Mouse (Mus musculus): Measurements from ENCODE around the gene Tmem14a. TPM values are rescaled to one million over a fixed set of nuclear protein-coding genes. Genes with fewer than 3 reads are reported as not detected.
A peak's percentile ranks its signal among the peaks of the same experiment; 100 is the strongest.
"Not testable (repeated sequence)": the region's sequence is repeated elsewhere in the genome, so short reads cannot be mapped to it uniquely, and the experiment has no call there.

Tmem14a gene
- 10.9 and 12.1 TPM in 2 replicates for polyA plus RNA-seq (2014; fragmentation: Nextera tagmentation; extraction: Ambion mirVana)

DNA sequence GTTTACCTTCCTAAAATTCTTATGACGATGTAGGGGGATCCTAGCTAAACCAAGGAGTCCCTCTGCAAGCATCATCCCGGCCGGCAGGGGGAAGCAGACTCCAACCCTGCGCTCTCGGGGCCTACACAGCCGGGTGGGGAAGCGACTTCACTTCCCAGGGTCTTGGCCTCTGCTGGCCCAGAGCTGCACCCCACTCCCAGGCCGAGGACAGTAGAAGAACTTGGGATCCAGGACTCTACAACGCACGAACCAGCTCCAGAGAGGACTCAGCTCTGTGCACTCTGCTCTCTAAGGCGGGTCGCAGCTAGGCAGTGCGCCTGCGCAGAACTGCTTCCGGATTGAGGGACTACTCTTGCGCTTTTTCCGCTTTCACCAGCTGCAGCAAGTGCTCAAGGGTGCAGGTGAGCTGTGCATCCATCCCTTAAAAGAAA lies at the start of gene Tmem14a:
Gene Tmem14a, plus strand, starts transcription at position 87 of the 431 bp plus-strand sequence.
- H3K27me3 ChIP-seq (ENCODE audit: control insufficient read depth, insufficient read depth, low read length): no peaks in the 10 kb centered on the region
- no peaks in the 10 kb centered on the region for H3K4me1 ChIP-seq (replicated peaks; ENCODE audit: control insufficient read depth, insufficient read depth, low read length)
- H3K9me3 ChIP-seq (ENCODE audit: control insufficient read depth, low read length): no peaks in the 10 kb centered on the region
- 0 out of 2 replicates have a peak within 1 kb of the TSS, but pooled peaks have one; percentile 31 for H3K27ac ChIP-seq (ENCODE audit: low read depth, low read length)
- ATAC-seq (replicated peaks; ENCODE audit: low FRiP score) (peak; percentile 94), DNase-seq (ENCODE audit: low spot score) (peak; percentile 89)
- peak within 1 kb of the TSS; percentile 56 for H3K4me3 ChIP-seq (ENCODE audit: low read depth, low read length)
- H3K9ac ChIP-seq (ENCODE audit: low read length): peak within 1 kb of the TSS; percentile 84
- peak within 1 kb of the TSS; percentile 73 for H3K4me2 ChIP-seq (ENCODE audit: low read depth, low read length, severe bottlenecking)
- under 1% methylated on average over 17 of the region's 17 CpGs for WGBS
- H3K36me3 ChIP-seq (ENCODE audit: control insufficient read depth, insufficient read depth, low read length): no peaks in the 10 kb centered on the region

DNA sequence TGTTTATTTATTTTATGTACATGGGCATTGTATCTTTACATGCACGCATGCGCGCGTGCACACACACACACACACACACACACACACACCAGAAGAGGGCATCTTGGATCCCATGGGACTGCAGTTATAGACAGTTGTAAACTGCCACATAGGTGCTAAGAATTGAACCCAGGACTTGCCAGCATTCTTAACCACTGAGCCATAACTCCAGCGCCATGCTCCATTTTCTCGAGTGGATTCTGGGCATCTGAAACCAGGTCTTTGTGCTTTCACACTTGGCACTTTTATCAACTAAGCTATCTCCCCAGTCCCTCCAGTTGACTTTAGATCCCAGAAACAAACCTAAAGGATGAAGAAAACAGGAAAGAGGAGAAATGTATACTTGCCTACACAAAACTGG lies 33.2 kb upstream of the Tmem14a start:
- Histone ChIP-seq H3K4me3 (ENCODE audit: low read depth, low read length) (no peak overlapping the region), H3K9me3 (ENCODE audit: control insufficient read depth, low read length) (no peaks in the 10 kb centered on the region), H3K4me1 (replicated peaks; ENCODE audit: control insufficient read depth, insufficient read depth, low read length) (no peaks in the 10 kb centered on the region), H3K36me3 (ENCODE audit: control insufficient read depth, insufficient read depth, low read length) (no peaks in the 10 kb centered on the region), H3K27ac (ENCODE audit: low read depth, low read length) (no peak overlapping the region), H3K27me3 (ENCODE audit: control insufficient read depth, insufficient read depth, low read length) (no peaks in the 10 kb centered on the region), H3K4me2 (ENCODE audit: low read depth, low read length, severe bottlenecking) (no peak overlapping the region), H3K9ac (ENCODE audit: low read length) (no peak overlapping the region)
- DNase-seq (ENCODE audit: low spot score) (no peak), ATAC-seq (replicated peaks; ENCODE audit: low FRiP score) (no peak)
- 96% methylated on average over 6 of the region's 6 CpGs for WGBS

DNA sequence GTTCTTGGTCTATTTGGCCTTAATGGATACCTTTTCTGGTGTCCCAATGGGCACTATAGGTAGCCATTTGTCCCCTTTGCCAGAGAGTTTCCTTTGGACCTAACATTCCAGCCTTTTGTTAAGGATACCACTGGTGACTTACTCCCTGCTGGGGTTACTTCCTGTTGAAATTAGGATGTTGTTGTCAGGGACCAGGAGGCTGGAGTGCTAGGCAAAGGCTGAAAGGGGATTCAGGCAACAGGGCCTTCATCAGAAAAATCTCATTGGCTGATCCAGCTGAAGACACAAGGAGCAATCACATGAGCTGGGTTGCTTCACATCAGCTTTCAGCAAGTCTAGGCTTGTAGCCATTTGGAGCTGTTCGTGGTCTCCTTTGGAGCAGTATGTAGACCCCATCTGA lies 12.1 kb upstream of the Tmem14a start:
- 77% methylated on average over 1 of the region's 1 CpGs for WGBS
- Histone ChIP-seq H3K27ac (ENCODE audit: low read depth, low read length) (no peak overlapping the region), H3K9me3 (ENCODE audit: control insufficient read depth, low read length) (no peaks in the 10 kb centered on the region), H3K4me2 (ENCODE audit: low read depth, low read length, severe bottlenecking) (no peak overlapping the region), H3K4me3 (ENCODE audit: low read depth, low read length) (no peak overlapping the region), H3K9ac (ENCODE audit: low read length) (no peak overlapping the region), H3K4me1 (replicated peaks; ENCODE audit: control insufficient read depth, insufficient read depth, low read length) (no peaks in the 10 kb centered on the region), H3K36me3 (ENCODE audit: control insufficient read depth, insufficient read depth, low read length) (no peaks in the 10 kb centered on the region), H3K27me3 (ENCODE audit: control insufficient read depth, insufficient read depth, low read length) (no peaks in the 10 kb centered on the region)
- ATAC-seq (replicated peaks; ENCODE audit: low FRiP score) (no peak), DNase-seq (ENCODE audit: low spot score) (no peak)

DNA sequence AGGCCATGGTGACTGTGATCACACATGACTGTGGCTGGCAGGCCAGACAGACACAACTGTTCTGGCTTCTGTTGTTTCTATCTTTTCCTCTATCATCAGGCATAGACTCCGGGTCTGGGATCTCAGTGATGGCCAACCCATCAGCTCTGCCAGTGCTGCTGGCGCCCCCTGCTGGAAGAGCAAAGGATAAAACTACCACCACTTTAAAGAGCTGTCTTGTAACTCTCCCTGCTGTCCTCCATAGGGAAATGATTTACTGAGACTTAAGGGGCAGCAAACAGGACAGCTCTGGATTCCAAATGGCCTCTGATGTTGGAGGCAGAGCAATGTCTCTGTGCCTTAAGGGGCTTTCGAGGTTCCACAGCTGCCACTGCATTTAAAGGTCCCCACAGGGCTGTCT lies 4.8 kb upstream of the Tmem14a start:
- WGBS: 41% methylated on average over 2 of the region's 3 CpGs

DNA sequence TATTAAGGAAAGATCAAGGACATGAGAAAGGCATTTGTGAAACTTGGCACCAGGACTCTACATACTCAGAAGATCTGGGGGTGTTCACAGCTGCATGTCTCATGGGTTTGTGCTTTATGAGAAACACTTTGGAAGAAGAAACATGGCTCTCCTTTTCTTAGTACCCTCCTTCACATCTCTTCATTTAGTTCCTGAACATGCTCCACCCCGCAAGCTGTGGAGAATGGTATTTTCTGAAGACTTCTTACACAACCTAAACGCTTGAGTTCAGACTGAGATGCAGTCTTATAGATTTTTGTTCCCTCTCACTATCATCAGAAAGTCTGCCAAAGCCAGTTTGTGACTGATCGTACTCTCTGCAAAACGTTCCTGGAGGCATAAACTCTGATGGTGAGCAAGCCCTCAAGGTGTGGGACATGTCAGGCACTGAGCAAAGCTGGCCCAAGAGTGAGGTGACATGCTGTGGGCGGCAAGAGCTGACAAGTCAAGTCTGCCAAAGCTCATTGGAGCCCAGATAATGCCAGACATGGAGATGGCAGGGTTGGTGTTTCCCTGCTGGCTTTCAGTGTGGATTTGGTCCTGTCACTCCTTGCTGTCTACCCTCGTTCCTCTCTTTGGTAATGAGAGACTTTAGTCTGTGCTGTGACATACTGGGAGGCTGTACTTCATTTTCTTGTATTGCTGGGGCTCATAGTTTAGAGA lies 4.2 kb upstream of the Tmem14a start:
- not testable (repeated sequence) for H3K4me1 ChIP-seq (replicated peaks; ENCODE audit: control insufficient read depth, insufficient read depth, low read length); H3K4me3 ChIP-seq (ENCODE audit: low read depth, low read length); DNase-seq (ENCODE audit: low spot score); H3K9me3 ChIP-seq (ENCODE audit: control insufficient read depth, low read length); H3K36me3 ChIP-seq (ENCODE audit: control insufficient read depth, insufficient read depth, low read length); H3K9ac ChIP-seq (ENCODE audit: low read length); H3K27ac ChIP-seq (ENCODE audit: low read depth, low read length); H3K4me2 ChIP-seq (ENCODE audit: low read depth, low read length, severe bottlenecking); H3K27me3 ChIP-seq (ENCODE audit: control insufficient read depth, insufficient read depth, low read length); ATAC-seq (replicated peaks; ENCODE audit: low FRiP score)
- 74% methylated on average over 6 of the region's 6 CpGs for WGBS

More for the DNA sequence above, 4.8 kb upstream of the Tmem14a start:
- peak; percentile 14; the same call in 1 of the 2 replicates for ATAC-seq (replicated peaks; ENCODE audit: low FRiP score)
- not testable (repeated sequence) for H3K4me3 ChIP-seq (ENCODE audit: low read depth, low read length); H3K4me2 ChIP-seq (ENCODE audit: low read depth, low read length, severe bottlenecking); H3K36me3 ChIP-seq (ENCODE audit: control insufficient read depth, insufficient read depth, low read length); H3K9ac ChIP-seq (ENCODE audit: low read length); H3K27ac ChIP-seq (ENCODE audit: low read depth, low read length); H3K4me1 ChIP-seq (replicated peaks; ENCODE audit: control insufficient read depth, insufficient read depth, low read length); H3K9me3 ChIP-seq (ENCODE audit: control insufficient read depth, low read length); DNase-seq (ENCODE audit: low spot score); H3K27me3 ChIP-seq (ENCODE audit: control insufficient read depth, insufficient read depth, low read length)

DNA sequence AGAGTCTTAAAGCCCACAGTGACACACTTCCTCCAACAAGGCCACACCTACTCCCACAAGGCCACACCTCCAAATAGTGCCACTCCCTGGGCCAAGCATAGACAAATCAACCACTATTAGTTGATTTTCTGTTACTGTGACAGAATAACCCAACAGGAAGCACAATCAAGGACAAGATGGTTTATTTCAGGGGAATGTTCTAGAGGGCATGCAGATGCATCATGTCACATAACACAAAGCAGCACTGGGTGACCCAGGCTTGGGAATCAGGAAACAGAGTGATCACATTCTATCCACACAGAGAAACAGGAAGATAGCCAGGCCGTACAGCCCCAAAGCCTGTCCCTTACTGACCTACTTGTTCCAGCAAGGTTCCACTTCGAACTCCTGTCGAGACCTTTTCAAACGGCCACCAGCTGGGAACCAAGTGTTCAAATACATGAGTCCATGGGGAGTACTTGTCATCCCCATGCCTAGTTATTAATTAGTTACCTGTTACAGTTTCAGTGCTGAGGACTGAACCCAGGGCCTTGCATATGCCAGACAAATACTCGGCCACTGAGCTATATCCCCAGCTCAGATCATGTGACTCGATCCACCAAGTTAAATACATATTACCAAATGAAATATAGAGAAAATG lies 9.5 kb downstream of the Tmem14a start:
- Histone ChIP-seq H3K4me2 (ENCODE audit: low read depth, low read length, severe bottlenecking) (no peak overlapping the region), H3K9ac (ENCODE audit: low read length) (no peak overlapping the region), H3K27me3 (ENCODE audit: control insufficient read depth, insufficient read depth, low read length) (no peaks in the 10 kb centered on the region), H3K36me3 (ENCODE audit: control insufficient read depth, insufficient read depth, low read length) (no peaks in the 10 kb centered on the region), H3K9me3 (ENCODE audit: control insufficient read depth, low read length) (no peaks in the 10 kb centered on the region), H3K27ac (ENCODE audit: low read depth, low read length) (no peak overlapping the region), H3K4me3 (ENCODE audit: low read depth, low read length) (no peak overlapping the region), H3K4me1 (replicated peaks; ENCODE audit: control insufficient read depth, insufficient read depth, low read length) (no peaks in the 10 kb centered on the region; the same call in 1 of the 2 replicates)
- 93% methylated on average over 6 of the region's 6 CpGs for WGBS
- DNase-seq (ENCODE audit: low spot score) (no peak), ATAC-seq (replicated peaks; ENCODE audit: low FRiP score) (no peak)

DNA sequence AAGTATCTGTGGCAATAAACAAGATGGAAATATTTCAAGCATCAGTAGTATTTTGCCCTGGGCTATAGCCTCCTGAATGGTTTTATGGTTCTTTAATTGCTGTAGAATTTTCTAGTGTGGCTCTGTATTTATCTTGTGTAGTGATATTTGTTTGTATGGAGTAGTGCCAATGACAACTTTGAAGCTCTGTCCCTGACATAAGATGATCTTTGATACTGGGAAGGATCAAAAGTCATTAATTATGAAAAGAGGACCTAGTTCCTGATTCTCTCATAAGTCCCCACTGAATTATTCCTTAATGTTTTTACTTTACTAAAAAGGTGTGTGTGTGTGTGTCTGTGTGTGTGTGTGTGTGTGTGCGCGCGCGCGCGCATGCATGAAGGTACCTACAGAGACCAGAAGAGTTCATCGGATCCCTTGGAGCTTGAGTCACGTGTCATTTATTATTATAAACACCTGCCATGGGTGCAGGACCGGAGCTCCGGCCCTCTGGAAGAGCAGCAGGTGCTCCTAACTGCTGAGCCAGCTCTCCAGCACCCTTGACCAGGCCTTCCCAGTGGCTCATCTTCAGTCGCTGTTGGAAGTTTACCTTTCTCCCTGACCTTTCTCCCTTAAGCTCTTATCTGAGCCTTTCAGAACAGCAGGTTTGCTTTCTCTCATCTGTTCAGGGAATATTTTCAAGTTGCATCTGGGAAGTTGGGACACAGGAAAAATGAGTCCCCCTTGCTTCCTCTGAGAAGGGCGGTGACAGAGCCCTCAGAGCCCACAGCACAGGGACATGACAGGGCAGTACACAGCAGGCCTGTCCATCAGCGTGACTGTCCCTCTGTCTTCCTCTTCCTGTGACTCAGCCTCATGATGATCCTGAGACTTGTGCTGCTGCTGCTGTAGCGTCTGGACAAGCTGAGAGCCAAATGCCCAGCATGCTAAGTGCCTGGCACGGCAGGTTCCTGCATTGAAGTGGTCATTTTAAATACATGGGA lies 10.7 kb downstream of the Tmem14a start:
- not testable (repeated sequence) for H3K27me3 ChIP-seq (ENCODE audit: control insufficient read depth, insufficient read depth, low read length); H3K9me3 ChIP-seq (ENCODE audit: control insufficient read depth, low read length); DNase-seq (ENCODE audit: low spot score); H3K9ac ChIP-seq (ENCODE audit: low read length); H3K4me1 ChIP-seq (replicated peaks; ENCODE audit: control insufficient read depth, insufficient read depth, low read length); H3K4me3 ChIP-seq (ENCODE audit: low read depth, low read length); H3K36me3 ChIP-seq (ENCODE audit: control insufficient read depth, insufficient read depth, low read length); H3K27ac ChIP-seq (ENCODE audit: low read depth, low read length); H3K4me2 ChIP-seq (ENCODE audit: low read depth, low read length, severe bottlenecking); ATAC-seq (replicated peaks; ENCODE audit: low FRiP score)
- WGBS: 88% methylated on average over 15 of the region's 15 CpGs

DNA sequence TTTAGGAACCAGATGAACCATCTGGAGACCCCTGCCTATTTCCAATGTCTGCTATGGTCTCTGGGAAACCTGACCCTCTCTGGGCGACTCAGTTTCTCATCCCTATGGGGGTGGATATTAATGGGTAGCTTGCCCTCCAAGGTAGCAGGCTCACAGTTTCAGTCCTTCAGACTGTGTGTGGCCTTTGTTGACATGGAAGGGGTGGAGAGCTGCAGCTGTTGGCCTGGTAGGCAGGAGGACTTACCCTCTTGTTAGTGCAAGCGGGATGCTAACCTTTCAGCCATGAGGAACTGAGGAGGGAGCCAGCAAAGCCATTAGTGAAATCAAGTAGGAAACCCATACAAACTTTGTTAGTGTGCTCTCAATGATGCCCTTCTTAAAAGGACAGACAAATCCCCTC lies 12.0 kb downstream of the Tmem14a start:
- H3K4me1 ChIP-seq (replicated peaks; ENCODE audit: control insufficient read depth, insufficient read depth, low read length): no peaks in the 10 kb centered on the region; the same call in 1 of the 2 replicates
- 67% methylated on average over 2 of the region's 2 CpGs for WGBS

More for the DNA sequence above, 12.0 kb downstream of the Tmem14a start:
- no peak overlapping the region for H3K4me2 ChIP-seq (ENCODE audit: low read depth, low read length, severe bottlenecking)
- no peaks in the 10 kb centered on the region for H3K27me3 ChIP-seq (ENCODE audit: control insufficient read depth, insufficient read depth, low read length)
- DNase-seq (ENCODE audit: low spot score) (no peak), ATAC-seq (replicated peaks; ENCODE audit: low FRiP score) (no peak)
- H3K4me3 ChIP-seq (ENCODE audit: low read depth, low read length): no peak overlapping the region
- no peak overlapping the region for H3K27ac ChIP-seq (ENCODE audit: low read depth, low read length)
- no peaks in the 10 kb centered on the region for H3K36me3 ChIP-seq (ENCODE audit: control insufficient read depth, insufficient read depth, low read length)
- no peak overlapping the region for H3K9ac ChIP-seq (ENCODE audit: low read length)
- no peaks in the 10 kb centered on the region for H3K9me3 ChIP-seq (ENCODE audit: control insufficient read depth, low read length)

All from forebrain, embryonic 11.5 days (tissue).